Mouse (Mus musculus) thymus, adult 2 months (tissue): ENCODE measurements around the gene Gbe1.

ENCODE experiments used
- CTCF ChIP-seq: fragments of 200-500 bp; IDR thresholded peaks from 2 replicates; pipeline ENCODE4 v1.5.1; 2012; ENCODE audit warnings: mild to moderate bottlenecking, control low read depth, low read length, moderate library complexity, borderline replicate concordance; ENCODE audit not compliant: control insufficient read depth, poor library complexity, insufficient read depth; ENCODE audit errors: extremely low read depth
- POLR2A ChIP-seq: fragments of 200-500 bp; IDR thresholded peaks from 2 replicates; pipeline ENCODE4 v1.6.1; 2012; ENCODE audit warnings: mild to moderate bottlenecking, low read length, control low read depth, moderate library complexity; ENCODE audit not compliant: control insufficient read depth, poor library complexity, insufficient read depth; ENCODE audit errors: extremely low read depth

- TF ChIP-seq POLR2A (no peak), CTCF (no peak)
Measured at GRCm38 (mm10) chr16:70608358-70608757, 294.6 kb downstream of the Gbe1 start.
